Mouse (Mus musculus): Measurements from ENCODE around the gene Ubac2.

DNA sequence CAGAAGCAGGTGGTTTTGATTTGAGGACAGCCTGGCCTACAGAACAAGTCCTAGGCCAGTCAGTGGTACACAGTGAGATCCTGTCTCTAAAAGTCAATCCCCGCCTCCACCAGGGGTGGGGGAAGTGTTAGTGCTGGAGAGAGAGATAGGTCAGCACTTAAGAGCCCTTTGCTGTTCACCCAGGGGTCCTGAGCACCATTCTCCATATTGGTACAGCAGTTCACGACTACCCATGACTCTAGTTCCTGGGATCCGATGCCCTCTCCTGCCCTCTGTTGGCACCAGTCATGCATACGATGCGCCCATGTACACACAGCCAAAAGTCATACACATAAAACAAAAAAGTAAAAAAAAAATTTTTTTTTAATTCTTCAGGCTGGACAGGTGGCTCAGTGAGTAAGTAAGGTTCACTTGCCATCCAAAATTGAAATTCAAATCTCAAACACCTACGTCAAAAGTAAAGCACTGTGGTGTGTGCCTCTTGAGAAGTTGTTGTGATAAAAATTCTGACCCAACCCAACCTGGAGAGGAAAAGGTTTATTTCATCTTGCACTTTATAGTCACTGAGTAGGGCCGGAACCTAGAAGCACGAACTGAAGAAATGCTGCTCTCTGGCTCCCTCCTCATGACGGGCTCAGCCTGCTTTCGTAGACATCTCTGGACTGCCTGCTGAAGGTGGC lies 184.1 kb downstream of the Ubac2 start:
- TF ChIP-seq CTCF (IDR thresholded peaks at IDR 0.05; ENCODE audit: low read depth, low read length) (no peak), TAL1 (conservative IDR thresholded peaks at IDR 0.05; ENCODE audit: low read depth, low read length) (no peak), GATA1 (IDR thresholded peaks at IDR 0.05; ENCODE audit: borderline replicate concordance, low read length) (no peak)
